Mouse (Mus musculus) small intestine, adult 2 months (tissue): ENCODE data around the gene Zfyve28.

Experiments used
- CTCF ChIP-seq: fragments of 200-500 bp; IDR thresholded peaks from 2 replicates; pipeline ENCODE4 v1.5.1; 2012; ENCODE audit warnings: low read depth, mild to moderate bottlenecking, control low read depth, inconsistent platforms, low read length, moderate library complexity, mixed read lengths; ENCODE audit not compliant: insufficient replicate concordance, insufficient read length; ENCODE audit errors: extremely low read depth
- POLR2A ChIP-seq: fragments of 200-500 bp; IDR thresholded peaks from 2 replicates; pipeline ENCODE4 v1.6.1; 2012; ENCODE audit warnings: low read depth, mild to moderate bottlenecking, control low read depth, inconsistent platforms, low read length, moderate library complexity

GRCm38 (mm10) chr5:34235056-34235455 lies 53.2 kb downstream of the Zfyve28 start:
- TF ChIP-seq POLR2A (no peak), CTCF (no peak)
